Mouse (Mus musculus) spleen, embryonic (tissue): ENCODE measurements around the gene Suox.

Experiments
- CTCF ChIA-PET: fragments of 350-600 bp; sonication (Branson Sonifier 250); formaldehyde crosslinking; loops from one replicate; lab custom pipeline; 2022; lab: Charles Lee

The Suox gene

DNA sequence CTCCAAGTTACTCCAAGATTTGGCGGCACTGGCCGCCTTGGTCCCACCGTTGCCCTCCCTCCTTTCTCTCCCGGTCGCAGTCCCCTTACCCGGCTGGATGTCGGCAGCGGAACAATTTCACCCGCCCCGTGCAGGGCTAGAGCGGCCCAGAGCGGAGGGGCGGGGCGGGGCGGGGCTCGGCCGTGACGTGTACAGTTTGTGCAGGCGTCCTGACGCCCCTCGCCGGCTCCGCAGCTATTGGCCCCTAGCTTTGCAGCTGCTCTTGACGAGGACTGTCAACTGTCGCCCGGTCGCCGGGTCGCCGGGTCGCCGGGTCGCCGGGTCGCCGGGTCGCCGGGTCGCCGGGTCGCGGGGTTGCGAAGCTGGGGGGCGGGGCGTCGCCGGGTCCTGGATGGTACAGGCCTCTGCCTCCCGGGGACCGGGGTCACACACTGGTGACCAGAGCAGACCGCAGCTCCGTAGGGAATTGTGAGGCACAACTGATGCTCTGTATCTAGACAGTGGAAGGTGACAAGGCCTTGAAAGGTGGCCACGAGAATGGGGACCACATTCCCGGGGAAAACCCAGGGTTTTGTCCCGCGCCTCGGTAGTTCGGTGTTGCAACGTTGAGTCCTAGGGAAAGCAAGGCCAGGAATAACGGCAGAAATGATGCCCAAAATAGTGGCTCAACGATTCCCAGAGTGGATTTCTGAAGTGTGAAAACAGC, at the start of gene Suox:
TSS of gene Suox (minus strand) at position 311 of the 706 bp plus-strand sequence.
- CTCF ChIA-PET, result no interaction called here

DNA sequence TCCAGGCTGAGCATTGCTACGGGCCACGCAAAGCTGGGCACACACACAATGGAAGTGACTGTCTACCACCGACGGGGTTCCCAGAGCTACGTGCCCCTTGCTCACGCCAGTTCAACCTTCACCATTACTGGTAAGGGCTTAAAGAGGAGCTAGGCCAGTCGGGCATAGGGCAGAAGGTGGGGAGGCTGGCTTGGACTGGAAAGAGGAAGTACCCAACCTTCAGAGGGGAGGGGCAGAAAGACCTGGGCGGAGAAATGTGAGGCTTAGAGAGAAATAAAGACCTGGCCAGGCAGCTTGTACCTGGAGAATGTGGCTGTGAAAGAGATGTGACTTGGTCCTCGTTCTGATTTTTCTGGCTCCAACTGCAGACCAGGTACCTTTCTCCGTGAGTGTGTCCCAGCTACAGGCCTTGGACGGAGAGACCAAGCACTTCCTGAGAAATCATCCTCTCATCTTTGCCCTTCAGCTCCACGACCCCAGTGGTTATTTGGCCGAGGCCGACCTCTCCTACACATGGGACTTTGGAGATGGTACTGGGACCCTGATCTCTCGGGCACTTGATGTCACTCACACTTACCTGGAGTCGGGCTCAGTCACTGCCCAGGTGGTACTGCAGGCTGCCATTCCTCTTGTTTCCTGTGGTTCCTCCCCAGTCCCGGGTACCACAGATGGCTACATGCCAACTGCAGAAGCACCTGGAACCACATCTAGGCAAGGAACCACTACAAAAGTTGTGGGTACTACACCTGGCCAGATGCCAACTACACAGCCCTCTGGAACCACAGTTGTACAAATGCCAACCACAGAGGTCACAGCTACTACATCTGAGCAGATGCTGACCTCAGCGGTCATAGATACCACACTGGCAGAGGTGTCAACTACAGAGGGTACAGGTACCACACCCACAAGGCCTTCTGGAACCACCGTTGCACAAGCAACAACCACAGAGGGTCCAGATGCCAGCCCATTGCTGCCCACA, 42.0 kb upstream of the Suox start:
- CTCF ChIA-PET, result interaction anchor here (0.6 to 1.0 kb wide), 4 partner anchors 11 to 252 kb away, joined by 3 to 7 read pairs (median 3); partner anchors contain the start of gene Cdk2

DNA sequence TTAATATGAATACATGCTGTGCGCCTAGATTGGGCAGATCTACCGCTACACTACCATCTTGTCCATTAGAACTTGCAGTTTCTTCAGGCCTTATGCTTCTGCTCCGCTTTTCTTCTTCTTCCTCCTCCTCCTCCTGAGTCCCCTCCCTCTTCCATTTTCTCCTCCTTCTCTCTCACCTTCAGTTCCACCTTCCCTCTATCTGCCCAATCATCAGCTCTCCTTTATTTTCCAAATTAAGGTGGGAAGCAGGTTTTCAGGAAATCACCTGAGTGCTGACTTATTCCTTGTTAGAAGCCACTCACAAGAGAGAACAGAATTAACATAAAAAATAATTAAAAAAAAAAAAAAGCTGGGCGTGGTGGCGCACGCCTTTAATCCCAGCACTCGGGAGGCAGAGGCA, 37.4 kb upstream of the Suox start:
- CTCF ChIA-PET, result interaction anchor here (0.6 to 1.5 kb wide), 4 partner anchors 10 to 148 kb away, joined by 3 to 13 read pairs (median 4); no protein-coding TSS in a partner anchor

DNA sequence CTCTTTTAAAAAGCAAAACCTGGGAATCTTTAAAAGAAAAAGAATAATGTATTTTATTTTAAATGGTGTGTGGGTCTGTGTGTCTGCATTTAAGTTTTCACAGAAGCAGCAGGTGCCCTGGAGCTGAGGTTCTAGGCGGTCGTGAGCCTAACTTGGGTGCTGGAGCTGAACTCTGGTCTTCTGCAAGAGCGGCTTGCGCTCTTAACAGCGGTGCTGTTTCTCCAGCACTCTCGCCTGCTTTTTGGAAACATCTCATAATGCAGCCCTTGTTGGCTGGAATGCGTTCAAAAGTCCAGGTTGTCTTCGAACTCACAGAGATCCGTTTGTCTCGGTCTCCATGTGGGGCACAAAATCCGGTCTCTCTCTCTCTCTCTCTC, 31.4 kb upstream of the Suox start:
- CTCF ChIA-PET, result interaction anchor here (0.6 to 1.1 kb wide), 3 partner anchors 10 to 77 kb away, joined by 3 read pairs; no protein-coding TSS in a partner anchor

DNA sequence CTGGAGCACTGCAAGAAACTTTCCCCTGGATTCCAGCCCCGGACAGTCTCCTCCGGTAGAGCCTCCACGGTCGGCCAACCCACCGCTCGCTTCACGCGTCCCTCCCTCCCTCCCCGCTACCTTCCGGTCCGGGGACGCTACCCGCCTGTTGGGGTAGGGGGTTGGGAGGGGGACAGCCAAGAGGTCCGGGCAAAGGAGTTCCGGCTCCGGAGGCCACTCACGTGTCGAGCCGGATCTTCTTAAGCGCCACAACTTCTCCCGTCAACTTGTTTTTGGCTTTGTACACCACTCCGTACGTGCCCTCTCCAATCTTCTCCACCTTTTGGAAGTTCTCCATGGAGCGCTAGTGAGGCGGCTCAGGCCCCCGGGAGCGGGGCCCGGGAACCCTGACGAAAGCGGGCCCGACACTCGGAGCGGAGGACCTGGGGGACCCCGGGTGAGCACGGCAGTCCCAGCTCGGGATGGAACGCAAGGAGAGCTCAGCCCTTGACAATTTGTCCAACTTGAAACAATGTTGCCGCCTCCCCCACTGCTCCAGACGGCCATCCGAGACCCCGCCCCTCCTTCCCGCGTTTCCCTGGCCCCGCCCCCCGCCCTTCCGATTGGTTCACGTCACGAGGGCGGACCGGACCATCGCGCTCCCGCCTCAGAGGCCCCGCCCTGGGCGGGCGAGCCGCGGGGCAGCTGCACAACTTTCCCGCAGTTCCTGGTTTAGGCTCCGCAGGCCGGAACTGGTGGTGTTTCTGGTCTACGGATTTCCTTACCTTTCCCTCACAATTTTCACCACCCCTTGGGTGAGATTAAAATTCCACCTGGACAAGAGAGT, 30.8 kb upstream of the Suox start, which contains the start of gene Cdk2:
TSS of gene Cdk2 (minus strand) at position 541 of the 826 bp plus-strand sequence.
- CTCF ChIA-PET, result interaction anchor here (0.6 to 1.1 kb wide), 2 partner anchors 10 to 594 kb away, joined by 3 to 5 read pairs; no protein-coding TSS in a partner anchor

DNA sequence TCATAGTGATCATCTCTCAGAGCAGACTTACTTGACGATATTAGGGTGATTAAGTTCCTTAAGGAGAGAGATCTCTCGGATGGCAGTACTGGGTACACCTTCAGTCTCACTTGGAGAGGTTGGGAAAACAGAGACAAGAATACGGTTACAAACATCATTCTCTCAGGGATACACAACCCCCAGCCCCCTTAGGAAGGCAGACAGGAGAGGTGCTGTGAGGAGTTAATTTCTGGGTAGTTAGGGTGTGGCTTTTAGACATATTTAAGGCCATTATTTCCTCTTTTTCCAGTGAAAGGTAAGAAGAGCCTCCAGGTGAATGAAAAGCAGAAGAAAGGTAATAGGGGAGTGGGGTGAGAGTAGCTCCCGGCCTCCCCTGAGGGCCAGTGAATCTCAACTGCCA, 30.0 kb upstream of the Suox start, which contains the start of gene Pmel:
TSS of gene Pmel (plus strand) at position 301 of the 400 bp plus-strand sequence.
- CTCF ChIA-PET, result no interaction called here

DNA sequence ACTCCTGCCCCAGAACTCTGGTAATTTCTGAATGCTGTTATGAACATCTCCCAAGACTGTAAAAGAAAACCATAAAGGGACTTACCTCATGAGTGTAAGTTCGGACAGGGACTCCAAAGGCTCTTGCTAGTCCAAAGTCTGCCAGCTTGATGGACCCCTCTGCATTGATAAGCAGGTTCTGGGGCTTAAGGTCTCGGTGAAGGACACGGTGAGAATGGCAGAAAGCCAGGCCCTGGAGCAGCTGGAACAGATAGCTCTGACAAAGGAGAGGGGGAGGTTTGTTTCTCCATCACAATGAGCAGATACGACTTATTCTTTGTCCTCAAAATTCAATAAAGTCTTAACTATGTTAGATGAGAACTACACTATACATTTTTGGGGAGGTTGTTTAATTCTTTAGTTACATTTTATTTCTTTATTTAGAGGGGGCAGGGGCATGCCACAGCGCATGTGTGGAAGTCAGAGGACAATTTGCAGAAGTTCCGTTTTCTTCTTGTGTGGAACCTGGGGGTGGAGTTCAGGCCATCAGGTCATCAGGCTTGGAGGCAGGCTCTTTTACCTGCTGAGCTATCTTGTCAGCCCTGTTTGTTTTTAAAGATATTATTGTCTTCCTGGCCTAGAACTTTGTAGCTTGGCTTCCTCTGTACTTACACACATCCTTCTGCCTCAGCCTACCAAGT, 28.6 kb upstream of the Suox start:
- CTCF ChIA-PET, result interaction anchor here (0.6 kb wide), 1 partner anchor 243 kb away, joined by 3 read pairs; no protein-coding TSS in a partner anchor

DNA sequence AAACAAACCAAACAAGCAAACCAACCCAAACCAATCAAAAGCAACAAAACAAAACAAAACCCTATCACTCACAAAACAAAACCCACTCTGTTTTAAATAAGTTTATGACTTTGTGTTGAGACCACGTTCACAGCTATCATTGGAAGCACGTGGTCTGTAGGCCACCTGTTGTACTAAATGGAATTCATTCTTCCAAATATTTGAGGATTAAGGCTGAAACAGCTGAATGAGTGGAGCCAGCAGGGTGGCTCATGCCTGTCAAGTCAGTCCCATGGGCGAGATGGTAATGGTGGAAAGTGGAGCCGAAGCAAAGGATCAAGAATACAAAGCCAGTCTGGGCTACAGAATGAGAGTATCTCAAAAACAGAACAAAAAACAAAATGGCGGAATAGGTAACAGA, 26.8 kb upstream of the Suox start:
- CTCF ChIA-PET, result interaction anchor here (0.6 to 0.7 kb wide), 2 partner anchors 11 to 91 kb away, joined by 4 to 9 read pairs; no protein-coding TSS in a partner anchor

DNA sequence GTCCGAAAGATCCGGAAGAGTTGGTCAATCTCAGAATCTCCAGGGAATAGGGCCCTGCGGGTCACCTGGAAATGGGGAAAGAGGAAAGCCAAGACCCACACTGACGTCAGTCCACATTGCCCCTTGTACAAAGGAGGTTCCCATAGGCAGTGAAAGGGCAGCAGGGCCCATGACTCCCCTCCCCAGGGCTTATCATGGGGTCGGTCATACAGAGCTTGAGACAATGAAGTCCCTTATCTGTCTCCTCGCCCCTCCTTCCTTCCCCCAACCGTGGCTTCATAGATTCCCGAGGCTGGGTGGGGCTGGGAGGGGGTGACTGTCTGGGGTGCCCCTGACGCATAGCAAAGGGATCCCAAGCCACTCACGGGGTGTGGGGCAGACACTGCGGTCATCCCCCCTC, 25.7 kb upstream of the Suox start:
- CTCF ChIA-PET, result no interaction called here

DNA sequence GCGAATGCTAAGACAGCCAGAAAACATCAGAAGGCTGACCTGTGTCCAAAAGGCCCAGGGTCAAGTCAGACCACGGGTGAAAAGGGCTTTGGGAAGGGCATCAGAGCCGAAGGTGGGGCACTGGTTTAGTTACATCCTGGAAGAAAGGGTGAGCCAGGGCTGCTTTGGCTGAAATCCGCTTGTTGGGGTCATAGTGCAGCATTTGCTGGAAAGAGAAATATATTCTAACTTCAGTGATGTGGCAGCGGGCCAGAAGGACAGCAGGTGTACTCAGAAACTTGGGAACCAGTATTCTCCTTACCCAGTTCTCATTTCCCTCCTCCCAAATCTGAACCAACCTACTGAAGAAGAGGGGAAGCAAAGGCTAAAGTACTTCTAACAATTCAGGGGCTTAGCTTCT, 25.1 kb upstream of the Suox start:
- CTCF ChIA-PET, result no interaction called here

DNA sequence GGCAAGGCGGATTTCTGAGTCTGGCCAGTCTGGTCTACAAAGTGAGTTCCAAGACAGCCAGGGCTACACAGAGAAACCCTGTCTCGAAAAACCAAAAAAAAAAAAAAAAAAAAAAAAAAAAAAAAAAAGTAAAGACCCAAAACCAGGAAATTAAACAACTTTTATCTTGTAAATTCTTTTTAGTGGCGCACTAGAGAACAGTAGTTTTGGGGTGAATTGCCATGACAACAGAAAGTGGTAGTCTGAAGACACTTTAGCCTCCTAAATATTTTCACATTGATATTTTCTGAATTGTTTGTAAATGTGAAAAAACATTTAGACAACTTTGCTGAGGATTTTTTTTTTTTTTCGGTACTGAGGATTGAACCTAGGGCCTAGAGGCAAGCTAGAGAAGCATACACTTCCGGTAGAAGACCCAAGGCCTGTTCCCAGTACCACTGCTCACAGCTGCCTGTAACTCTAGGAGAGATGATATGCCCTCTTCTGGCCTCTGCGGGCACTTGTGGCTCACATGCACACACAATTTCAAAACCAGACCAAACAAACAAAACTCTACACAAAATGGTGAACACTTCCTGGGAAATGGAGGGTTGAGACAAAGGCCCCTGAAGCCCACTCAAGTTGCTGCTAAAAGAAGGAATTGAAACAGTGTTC, 23.3 kb upstream of the Suox start:
- CTCF ChIA-PET, result interaction anchor here (0.6 kb wide), 1 partner anchor 14 kb away, joined by 3 read pairs; no protein-coding TSS in a partner anchor

DNA sequence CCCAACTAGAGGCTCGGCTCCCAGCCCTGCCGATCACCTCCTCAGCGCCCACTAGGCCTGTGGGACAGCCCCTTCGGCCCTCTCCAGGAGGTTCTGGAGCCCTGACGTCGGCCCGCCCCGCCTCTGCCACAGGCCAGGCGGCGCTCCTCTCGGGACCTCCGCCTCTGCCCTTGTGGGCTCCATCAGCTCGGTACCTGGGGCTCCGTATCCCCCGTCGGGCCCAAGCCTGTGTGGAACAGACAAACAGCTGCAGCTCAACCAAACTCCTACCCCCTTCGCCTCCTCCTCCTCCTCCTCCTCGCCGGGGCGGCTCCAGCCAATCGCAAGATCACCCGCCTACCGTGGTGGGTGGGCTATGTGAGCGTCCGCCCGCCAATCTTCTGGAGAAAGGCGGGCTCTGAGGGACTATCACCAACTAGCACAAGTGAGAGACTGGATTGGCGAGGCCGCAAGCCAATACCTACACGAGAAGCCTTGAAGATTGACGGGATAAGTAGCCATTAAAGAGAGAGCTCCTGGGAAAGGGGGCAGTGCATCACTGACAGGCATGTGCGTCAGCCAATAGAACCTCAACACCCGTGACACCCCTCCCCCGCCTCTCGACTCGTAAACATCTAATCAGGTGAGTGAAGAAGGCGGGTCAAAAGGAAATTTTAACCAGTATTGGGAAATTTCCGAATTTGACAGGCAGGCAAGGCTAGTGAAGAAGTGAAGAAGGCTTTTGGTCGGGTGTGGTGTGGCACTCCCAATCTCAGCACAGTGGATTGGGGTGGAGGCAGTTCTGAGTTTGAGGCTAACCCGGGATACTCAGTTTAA, 22.3 kb upstream of the Suox start, which contains the start of gene Rab5b:
TSS of gene Rab5b (minus strand) at position 273 of the 816 bp plus-strand sequence.
- CTCF ChIA-PET, result interaction anchor here (0.6 to 0.7 kb wide), 2 partner anchors 33 to 49 kb away, joined by 3 to 10 read pairs; no protein-coding TSS in a partner anchor

DNA sequence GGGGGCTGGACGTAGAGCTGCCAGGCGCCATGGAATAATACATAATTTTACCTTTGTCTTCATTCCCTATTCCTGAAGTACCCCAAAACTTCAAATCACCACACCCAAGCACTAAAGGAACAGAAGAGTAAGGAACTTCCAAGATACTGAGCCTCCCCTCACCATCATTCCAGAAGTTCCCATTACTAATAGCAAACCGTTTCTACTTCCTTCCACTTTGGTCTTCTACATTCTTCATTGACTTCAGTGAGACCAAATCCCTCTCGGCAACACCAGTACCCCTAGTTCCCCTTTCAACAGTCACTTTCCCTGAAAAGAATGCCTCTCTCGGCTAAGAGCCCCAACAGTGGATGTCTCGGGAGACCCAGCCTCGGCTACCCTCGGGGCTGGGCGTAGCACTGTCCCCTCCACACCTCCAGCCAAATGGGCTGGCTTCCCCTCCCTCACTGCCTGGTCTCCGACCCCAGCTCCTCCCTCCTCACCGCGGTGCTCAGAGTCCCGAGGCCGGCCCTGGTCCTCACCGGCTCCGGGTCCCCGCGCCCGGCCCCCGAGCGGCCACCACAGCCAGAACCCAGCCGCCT, 21.6 kb upstream of the Suox start:
- CTCF ChIA-PET, result interaction anchor here (0.7 kb wide), 1 partner anchor 48 kb away, joined by 3 read pairs; no protein-coding TSS in a partner anchor

DNA sequence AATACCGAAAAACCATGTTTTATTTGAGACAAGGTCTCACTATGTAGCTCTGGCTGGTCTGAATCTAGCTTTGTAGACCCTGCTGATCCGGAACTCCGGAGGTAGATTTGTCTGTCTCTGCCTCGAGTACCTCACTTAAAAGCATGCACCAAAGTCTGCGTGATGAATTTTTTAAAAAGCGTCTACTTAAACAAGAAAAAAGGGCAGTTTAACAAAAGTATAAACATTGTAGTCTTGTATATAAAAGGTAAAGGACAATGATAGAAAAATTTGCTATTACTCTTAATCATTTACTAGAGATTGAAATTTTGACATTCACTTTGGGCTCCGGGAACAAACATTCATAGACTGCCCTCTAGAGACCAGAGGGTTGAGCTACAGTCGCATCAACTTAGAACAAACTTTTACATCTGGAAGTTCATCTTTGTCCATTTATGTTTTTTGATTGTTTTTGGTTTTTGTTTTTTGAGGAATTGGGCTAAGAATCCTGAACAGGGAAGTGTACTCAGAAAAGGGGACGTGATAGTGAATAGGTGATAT, 666 bp upstream of the Suox start:
- CTCF ChIA-PET, result no interaction called here

DNA sequence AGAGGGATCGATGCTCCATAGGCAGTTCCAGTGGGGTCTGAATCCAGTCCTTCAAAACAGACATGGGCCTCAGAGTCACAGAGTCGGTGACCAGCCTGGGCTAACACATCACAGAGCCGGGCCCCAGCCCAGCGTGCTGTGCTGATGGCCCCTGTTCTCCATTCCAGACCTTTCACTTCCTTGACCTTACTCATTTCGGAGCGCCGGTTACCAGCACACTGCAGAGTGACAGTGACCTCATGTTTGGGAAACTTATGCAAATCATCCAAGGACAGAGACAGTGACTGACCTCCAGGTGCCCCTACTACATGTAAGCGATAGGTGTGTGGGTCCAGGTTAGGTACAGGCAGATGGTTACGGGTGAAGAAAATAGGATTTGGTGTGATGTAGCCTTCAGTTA, 2.7 kb downstream of the Suox start:
- CTCF ChIA-PET, result no interaction called here

DNA sequence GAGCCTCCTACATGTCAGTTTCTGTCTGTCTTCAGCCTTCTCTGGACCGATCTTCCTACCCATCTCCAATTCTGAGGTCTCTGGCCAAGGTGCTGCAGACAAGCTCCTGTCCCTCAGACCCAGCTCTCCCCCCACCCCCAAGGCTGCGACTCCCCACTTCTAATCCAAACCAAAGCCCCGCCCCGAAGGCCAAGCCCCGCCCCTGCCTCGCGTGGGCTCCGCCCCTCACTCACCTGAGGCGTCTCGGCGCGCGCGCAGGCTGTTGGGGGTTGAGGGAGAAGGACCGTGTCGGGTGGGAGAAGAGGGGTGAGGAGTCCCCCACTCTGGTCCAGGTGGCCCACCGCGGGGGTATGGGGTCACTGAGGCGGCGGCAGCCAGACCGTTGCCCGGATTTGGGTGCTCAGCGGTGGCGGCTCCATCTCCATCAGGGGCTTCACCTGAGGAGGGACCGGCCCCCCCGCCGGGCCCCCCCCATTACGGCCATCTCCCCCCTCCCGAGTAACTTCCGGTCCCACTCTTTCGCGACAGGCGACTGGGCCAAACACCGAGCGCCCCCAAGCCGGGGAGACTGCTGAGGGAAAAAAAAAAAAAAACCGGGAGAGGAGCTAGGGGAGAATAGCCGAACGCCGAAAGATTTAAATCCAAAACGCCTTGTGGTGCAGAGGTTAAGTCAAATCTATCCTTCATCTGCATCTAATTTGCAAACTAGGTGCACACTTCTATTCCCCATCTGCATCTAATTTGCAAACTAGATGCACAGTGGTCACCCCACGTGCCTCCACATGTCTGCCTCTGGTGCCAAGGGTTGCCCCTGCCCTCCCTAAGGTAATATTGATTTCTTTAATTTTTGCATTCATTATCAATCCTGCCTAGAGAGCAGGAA, 4.8 kb downstream of the Suox start:
- CTCF ChIA-PET, result interaction anchor here (0.6 kb wide), 1 partner anchor 157 kb away, joined by 5 read pairs; no protein-coding TSS in a partner anchor

DNA sequence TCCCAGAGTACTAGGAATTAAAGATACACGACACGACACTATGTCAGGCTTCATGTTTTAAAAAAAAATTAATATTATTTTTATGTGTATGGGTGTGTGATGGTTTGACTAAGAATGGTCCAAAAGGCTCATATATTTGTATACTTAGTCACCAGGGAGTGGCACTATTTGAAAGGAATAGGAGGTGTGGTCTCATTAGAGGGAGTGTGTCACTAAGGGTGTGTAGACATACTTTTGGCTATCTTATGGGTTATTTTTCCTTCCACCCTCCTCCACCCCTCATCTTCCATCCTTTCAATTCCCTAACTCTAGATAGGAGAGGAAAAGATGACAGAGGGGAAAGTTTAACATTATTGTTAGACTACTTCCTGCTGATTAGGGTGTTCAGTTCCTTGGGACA, 8.1 kb downstream of the Suox start:
- CTCF ChIA-PET, result no interaction called here
